Mouse (Mus musculus) lung, postnatal 0 days (tissue): ENCODE data around the gene Dhx9.
"Not testable (repeated sequence)": the region's sequence is repeated elsewhere in the genome, so short reads cannot be mapped to it uniquely, and the experiment has no call there.

Source experiments
- CTCF ChIP-seq: IDR thresholded peaks from 2 replicates; pipeline ENCODE4 v1.5.1; 2016; ENCODE audit warnings: antibody characterized with exemption, mild to moderate bottlenecking
- EP300 ChIP-seq: IDR thresholded peaks from 2 replicates; pipeline ENCODE4 v1.6.1; 2016; ENCODE audit warnings: antibody characterized with exemption, mild to moderate bottlenecking, control low read depth

GRCm38 (mm10) chr1:153407641-153408040 is 79.8 kb downstream of the Dhx9 start:
- not testable (repeated sequence) for TF ChIP-seq EP300, CTCF
